Mouse (Mus musculus) urinary bladder, postnatal 10 days (tissue): Measurements from ENCODE around the gene Nup43.
"Not testable (repeated sequence)": the region's sequence is repeated elsewhere in the genome, so short reads cannot be mapped to it uniquely, and the experiment has no call there.

Experiments
- DNase-seq: peaks from one replicate; pipeline ENCODE4 v3.0.0; 2022; ENCODE audit warnings: low spot score

Nup43 gene

DNA sequence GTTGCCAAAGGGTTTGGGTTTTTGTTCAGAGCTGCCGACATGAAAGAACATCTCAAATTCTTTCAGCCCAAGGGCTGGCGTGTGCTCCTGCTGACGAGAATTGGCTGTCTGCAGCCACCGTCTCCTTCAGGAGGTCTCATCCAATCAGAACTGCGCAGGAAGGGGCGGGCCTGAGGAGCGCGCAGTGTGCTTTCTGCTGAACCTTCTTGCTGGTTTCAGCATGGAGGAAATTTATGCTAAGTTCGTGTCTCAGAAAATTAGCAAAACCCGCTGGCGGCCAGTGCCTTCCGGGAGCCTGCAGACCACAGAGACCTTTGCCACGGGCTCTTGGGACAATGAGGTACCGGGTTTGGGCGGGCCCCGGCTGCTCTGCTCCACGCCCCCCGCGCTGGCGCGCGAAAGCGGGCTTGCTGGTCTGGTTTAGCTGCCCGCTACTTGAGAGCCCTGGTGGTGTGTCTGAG, at the start of gene Nup43:
Gene Nup43, plus strand, starts transcription at position 162 of the 461 bp plus-strand sequence.
- DNase-seq = peak; percentile 65

- not testable (repeated sequence) for DNase-seq
These were observed 49.7 kb upstream of the Nup43 start for GRCm38 (mm10) chr10:7617556-7617955.

DNA sequence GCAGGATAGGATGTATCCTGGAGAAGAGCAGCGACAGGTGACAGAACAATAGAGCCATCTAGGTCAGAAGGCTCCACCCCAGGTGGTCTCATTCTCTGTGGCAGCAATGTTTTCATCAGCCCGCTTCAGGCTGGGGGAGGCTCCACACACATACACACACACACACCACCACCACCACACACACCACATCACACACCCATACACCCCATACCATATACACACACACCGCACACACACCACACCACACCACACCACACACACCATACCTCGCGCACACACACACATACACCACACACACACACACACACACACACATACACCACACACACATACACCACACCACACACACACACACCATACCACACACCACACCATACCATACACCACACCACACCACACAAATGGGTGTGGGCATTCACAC, 47.5 kb upstream of the Nup43 start:
- no peak for DNase-seq

- DNase-seq = no peak
These were observed 46.6 kb upstream of the Nup43 start for GRCm38 (mm10) chr10:7620723-7621122.

- DNase-seq = no peak
These were observed 44.9 kb upstream of the Nup43 start for GRCm38 (mm10) chr10:7622378-7622777.

GRCm38 (mm10) chr10:7623861-7624518, 43.3 kb upstream of the Nup43 start:
- DNase-seq = no peak

- DNase-seq = no peak
These were observed 38.2 kb upstream of the Nup43 start for GRCm38 (mm10) chr10:7629092-7629491.

GRCm38 (mm10) chr10:7630286-7630685, 37.0 kb upstream of the Nup43 start:
- DNase-seq = no peak

DNA sequence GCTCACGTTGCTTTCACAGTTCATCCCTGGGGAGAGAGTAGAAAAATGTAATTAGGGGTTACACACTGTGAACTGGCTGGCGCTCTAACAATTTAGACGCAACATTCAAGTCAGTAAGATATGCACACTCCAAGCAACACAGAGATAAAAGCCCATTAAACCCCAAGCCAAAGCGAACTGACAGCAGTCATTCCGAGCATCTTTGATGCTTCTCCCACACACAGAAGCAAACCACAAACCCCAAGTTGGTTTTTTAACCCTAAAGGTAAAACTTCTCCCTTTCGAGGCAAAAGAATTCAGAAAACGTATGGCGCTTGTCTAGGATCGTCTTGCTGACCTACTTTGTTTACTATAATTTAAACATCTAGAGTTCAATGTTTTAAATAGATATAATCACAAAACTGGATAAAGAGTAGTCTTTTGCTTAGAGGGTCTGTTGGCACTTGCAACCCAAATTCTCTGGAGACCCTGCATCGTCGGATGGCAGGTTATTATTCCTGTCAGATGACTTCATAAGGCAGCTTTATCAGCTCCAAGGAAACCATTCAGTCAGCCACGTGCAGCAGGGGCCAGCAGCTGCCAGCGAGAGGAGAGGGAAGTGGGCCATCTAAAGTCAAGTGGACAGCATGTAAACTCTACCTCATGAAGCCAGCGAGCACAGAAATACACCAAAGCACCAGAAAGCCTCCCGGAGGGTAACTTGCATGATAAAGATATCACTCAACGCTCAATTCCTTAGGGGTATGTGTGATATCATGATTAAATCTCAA, 36.2 kb upstream of the Nup43 start:
- no peak for DNase-seq

GRCm38 (mm10) chr10:7640366-7640765, 26.9 kb upstream of the Nup43 start:
- no peak for DNase-seq

DNA sequence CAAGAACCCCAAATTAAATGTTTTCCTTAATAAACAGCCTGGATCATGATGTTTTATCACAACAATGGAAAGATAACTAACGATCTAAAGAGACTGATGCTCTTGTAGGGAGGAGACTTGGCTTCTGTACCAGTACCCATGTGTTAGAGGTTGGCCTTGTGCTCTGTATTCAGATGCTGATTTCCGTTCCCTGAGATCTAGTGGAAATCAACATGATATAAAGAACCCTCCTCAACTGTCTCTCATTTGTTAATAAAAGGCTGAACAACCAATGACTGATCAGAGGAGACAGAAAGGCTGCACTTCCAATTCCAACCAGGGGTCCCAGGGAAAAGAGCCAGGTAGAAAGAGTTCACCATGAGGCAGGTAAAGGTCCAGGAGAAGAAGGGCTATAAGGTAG, 21.4 kb upstream of the Nup43 start:
- DNase-seq = no peak

DNA sequence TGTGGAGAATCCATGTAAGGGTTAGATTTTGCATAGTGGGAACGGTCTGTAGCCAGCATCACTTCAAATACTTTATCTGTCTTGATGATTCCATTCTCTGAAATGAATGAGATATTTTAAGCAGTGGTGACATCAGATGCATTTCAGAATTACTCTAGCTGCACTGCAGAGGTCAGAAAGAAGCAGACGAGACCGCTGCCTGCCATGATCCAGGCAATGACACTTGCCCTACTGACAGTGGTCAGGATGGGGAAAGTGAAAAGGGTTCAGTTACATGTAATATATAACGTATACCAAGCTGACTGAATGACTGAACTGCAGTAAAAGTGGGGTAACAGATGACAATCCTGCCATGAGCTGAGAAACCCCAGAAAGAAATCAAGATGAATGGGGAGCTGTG, 18.2 kb upstream of the Nup43 start:
- DNase-seq = no peak

DNA sequence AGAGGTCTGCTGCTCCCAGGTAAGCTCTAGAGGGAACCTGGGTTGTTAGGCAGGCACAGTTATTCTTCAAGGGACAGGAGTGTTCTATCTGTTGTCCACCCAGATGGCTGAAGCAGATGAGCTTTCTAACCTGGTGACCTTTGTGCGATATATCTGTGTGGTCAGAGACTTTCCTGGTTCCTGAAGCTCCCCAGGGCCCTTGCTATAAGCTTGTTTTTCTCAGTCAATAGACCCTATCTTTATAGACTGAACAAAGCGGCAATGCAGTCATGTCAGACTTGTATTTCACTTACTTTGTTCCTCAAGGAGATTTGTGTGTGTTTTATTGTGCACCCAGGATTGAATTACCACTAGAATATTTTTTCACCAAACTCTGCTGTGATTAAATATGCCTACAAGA, 16.2 kb upstream of the Nup43 start:
- DNase-seq = no peak

- peak; percentile 12 for DNase-seq
These were observed 4.7 kb upstream of the Nup43 start for GRCm38 (mm10) chr10:7662471-7663141.

GRCm38 (mm10) chr10:7663159-7664026, 3.9 kb upstream of the Nup43 start:
- DNase-seq = peak; percentile 59

DNA sequence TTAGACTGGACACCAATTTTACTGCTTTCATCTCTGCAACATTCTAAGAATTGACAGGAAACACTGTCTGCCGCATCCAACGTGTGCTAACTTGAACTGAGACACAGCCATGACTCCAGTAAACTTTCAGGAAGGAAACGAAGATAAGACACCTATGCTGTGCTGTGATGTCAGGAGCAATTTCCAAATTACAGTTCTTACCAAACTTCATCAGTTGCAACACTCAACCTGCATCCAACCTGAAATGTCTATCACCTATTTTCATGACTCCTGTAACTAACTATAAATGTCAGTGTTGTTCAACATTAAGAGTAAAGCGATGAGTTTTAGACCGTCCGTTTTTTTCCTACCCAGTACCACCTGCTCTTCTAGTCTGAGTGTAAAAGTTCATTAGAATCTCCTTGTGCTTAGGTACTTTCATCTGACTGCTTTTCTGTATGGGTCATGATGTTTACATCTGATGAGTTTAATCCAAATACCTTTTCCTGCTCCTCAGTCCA, 3.2 kb upstream of the Nup43 start:
- no peak for DNase-seq

- no peak for DNase-seq
These were observed 2.4 kb upstream of the Nup43 start for GRCm38 (mm10) chr10:7664889-7665288.

DNA sequence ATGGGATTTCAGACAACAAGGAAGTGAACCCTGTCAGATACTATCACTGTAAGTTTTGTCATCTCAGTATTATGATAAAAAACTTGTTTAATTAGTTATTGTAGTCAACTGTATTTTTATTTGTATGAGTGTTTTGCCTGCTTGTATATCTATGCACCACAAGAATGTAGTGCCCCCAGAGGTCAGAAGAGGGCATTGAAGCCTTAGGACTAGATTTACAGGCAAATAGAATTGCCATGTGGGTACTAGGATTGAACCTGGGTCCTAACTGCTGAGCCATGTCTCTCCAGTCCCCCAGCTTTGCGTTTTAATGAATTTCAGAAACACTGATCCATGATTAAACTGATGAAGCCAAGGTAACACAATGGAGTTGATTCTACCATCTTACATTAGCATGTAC, 6.4 kb downstream of the Nup43 start:
- DNase-seq = no peak

- peak; percentile 70 for DNase-seq
These were observed 13.5 kb downstream of the Nup43 start, which contains the start of the genes Pcmt1 and Lats1 for GRCm38 (mm10) chr10:7680731-7681301. Gene Pcmt1 (minus strand): TSS chr10:7681136. Gene Lats1 (plus strand): TSS chr10:7681214.

- DNase-seq = peak; percentile 29
These were observed 14.2 kb downstream of the Nup43 start for GRCm38 (mm10) chr10:7681343-7682025.

DNA sequence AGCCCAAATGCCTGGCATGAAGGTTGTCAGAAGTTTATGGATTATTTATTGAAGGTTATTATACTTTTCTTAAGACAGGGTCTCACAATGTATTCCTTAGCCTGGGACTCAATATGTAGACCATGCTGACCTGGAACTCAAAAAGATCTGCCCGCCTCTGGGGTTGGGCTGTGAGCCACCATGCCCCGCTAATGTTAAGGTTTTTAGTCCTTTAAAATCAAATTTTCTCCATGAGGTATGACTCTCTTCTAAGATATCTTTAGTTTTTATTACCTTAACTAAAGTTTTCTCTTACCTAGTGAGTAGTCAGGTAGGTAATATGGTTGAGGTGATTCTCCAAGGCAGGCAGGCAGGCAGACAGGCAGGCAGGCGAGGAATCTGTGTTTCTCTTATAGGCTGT, 14.9 kb downstream of the Nup43 start:
- no peak for DNase-seq
